Mouse (Mus musculus) spleen, postnatal 10 days (tissue): ENCODE data around the gene Gpi1.
"Not testable (repeated sequence)": the region's sequence is repeated elsewhere in the genome, so short reads cannot be mapped to it uniquely, and the experiment has no call there.

ENCODE experiments used
- DNase-seq, 2 experiments: peaks; one replicate each; pipeline ENCODE4 v3.0.0; 2021 to 2022; ENCODE audit warnings: low spot score in 2 of 2

The Gpi1 gene

DNA sequence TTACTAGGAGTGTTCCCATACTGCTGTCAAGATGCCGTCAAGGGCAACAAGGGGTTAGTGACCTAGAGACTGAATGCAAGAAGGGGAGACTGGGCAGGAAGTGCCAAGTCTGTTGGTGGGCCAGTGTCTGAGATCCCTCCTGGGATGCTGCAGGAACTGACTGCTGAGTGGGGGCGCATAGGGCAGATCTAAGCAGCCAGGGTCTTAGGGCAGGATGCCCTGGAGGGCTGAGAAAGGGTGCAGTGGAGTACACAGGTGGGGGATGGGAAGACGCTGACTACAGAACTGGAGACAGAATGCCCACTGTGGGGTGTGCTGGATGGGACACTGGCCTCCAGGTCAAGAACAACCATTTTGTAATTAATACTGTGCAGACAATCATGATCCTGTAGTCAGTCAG is 46.3 kb downstream of the Gpi1 start:
- no peak for DNase-seq

DNA sequence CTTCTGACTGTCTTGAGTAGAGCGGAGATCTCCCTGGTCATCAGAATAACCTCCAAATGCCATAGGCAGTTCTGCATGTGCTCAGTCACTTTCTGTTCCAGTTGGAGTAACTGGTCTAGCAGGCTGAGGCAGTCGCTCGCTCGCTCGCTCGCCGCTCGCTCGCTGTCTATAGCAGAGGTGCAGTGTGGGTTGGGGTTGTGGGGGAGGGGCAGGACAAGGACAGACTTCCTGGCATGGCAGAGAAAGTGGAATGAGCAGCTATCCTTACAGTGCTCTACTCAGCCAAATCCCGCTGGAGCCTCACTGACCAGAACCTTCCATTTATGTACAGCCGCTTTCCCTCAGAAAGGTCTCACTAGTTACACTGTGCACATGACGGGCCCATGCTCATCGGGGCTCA is 46.8 kb downstream of the Gpi1 start:
- no peak for DNase-seq

- not testable (repeated sequence) for DNase-seq
Observed at GRCm38 (mm10) chr7:34176241-34176640, 53.9 kb downstream of the Gpi1 start.

GRCm38 (mm10) chr7:34172251-34172650 is 57.9 kb downstream of the Gpi1 start:
- no peak for DNase-seq

DNA sequence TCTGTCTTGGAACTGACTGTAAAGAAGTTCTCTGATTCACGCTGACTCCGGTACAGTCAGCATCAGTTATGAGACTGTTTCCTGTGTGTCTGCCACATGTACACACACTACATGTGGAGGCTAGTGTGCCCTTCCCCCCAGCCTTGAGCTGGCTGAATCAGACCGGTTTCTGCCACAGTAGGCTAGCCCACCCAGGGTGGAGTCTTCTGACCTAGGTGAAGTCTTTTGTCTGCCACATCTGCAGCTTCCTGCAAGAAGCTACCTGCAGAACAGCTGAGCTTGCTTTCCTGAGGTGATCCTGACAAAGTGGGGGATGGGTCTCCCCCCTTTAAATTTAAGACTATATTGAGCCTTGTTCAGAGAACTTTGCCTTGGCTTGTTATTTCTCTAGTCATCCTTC is 60.7 kb downstream of the Gpi1 start, which contains the start of gene Uba2:
TSS of gene Uba2 (minus strand) at position 146 of the 400 bp plus-strand sequence.
- no peak for DNase-seq

- DNase-seq: peak; percentile 88 to 92
Observed at GRCm38 (mm10) chr7:34168470-34169251, 61.5 kb downstream of the Gpi1 start.

DNA sequence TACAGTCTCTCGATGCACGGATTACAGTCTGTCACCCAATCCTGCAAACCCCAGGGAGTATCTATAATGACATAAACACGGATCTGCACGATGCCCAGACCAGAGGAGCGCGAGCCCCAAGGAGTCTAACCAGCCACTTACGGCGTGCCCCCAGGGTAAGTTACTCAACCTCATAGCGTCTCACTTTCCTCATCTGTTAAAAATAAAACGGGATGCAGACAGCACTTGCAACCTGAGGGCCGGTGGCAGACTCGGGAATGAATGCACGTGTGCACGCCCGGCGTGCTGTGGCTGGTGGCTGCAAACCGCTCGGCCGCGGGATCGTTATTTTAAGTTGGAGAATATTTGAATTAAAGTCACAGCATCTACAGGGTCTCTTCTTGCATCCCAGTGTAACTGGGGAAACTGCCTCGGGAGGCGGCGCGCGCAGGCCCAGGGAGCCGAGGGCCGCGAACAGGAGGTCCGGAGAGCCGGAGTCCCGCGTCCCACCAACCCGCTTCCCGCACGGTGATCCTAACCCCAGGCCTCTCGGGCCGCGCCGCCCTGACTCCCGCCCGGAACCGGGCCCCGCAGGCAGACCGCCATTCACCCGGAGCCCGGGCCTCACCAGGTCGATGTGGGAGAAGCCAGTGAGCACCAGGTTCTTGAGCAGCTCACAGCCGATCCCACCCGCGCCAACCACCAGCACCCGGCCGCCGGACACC is 62.2 kb downstream of the Gpi1 start:
- no peak for DNase-seq

DNA sequence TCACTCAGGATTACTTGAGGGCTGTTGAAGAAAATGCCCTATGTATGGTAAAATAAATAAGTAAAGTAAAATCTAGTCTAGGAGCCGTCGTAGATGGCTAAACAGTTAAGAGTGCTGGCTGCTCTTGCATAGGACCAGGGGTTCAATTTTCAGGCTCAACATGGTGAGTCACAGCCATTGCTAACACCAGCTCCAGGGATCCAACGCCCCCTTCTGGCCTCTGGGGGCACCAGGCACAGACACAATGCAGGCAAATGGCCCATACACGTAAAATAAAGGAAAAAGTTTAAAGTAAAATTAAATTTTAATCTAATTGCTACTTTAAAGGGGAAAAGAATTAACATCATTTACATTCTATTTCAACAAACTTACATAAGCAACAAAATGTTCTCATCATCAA is 63.3 kb downstream of the Gpi1 start:
- peak in 1 of 2 experiments; percentile 70 for DNase-seq

- DNase-seq: no peak
Observed at GRCm38 (mm10) chr7:34165999-34166398, 64.1 kb downstream of the Gpi1 start.

GRCm38 (mm10) chr7:34164671-34165070 is 65.5 kb downstream of the Gpi1 start:
- DNase-seq: no peak

- DNase-seq: no peak
Observed at GRCm38 (mm10) chr7:34159167-34159566, 71.0 kb downstream of the Gpi1 start.

DNA sequence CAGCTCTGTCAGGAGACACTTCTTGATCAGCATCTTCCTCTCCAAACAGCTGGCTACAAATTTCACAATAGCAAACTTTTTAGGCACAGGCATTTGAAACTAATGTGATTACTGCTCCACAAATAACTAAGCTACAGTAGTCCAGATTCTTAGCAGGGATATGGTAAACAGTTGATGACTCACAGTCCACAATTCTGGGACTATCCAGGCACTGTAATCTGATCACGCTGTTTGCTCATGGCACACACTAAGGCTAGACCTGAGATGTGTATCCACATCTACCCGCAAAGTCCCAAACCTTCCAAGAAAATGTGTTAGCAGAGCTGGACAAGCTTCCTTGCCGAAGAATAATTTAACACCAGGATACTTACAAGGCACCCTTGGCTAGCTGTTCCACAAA is 72.1 kb downstream of the Gpi1 start:
- no peak for DNase-seq
